Comparison of ENCODE assay signal across 10 mouse cellular contexts in genomic region chr15:83756742-83757141, GRCm38 (mm10). TPM values are rescaled to one million over a fixed set of nuclear protein-coding genes. Genes with fewer than 3 reads are reported as not detected.
A peak's percentile ranks its signal among the peaks of the same experiment; 100 is the strongest.
DNase-seq lines count a peak whose midpoint lies in the region; ATAC-seq lines count a peak whose summit lies in the region.
"Had no signal": no experiment of that assay in that cellular context is flagged by ENCODE, and none has a peak within 500 bp of the region (broad histone marks: within the 10 kb centered on the region; RNA-seq: fewer than 3 reads in every experiment).

No protein-coding gene starts in this region.

- H3K36me3 ChIP-seq in hindbrain, embryonic 10.5 days = no peaks in the 10 kb centered on the region
- no peaks in the 10 kb centered on the region for H3K36me3 ChIP-seq in hindbrain, embryonic 16.5 days (ENCODE audit: control insufficient read depth, insufficient read depth, low read length)
- H3K36me3 ChIP-seq: liver, embryonic 15.5 days; stomach, embryonic 15.5 days had no signal

- H3K4me3 ChIP-seq in hindbrain, embryonic 10.5 days = no peak overlapping the region
- H3K4me3 ChIP-seq in hindbrain, embryonic 16.5 days (ENCODE audit: low read length) = no peak overlapping the region
- H3K4me3 ChIP-seq: liver, embryonic 15.5 days; stomach, embryonic 15.5 days had no signal

- DNase-seq in hindbrain, embryonic 10.5 days (ENCODE audit: low spot score) = peak; percentile 64
- peak; percentile 21 for DNase-seq in thymus, postnatal 0 days (ENCODE audit: low spot score)
- DNase-seq in thymus, postnatal 10 days (ENCODE audit: low spot score in 2 of 2) = no peak
- peak; percentile 73 for DNase-seq in embryo, embryonic 11 days
- DNase-seq in retina, postnatal 1 day = peak; percentile 73
- no peak for DNase-seq in right cerebral cortex, adult 2 months (ENCODE audit: low spot score in 2 of 2)

- 0 out of 2 replicates have a peak, but pooled peaks cover 3% of the 10 kb centered on the region for H3K4me1 ChIP-seq in hindbrain, embryonic 10.5 days (replicated peaks)
- no peaks in the 10 kb centered on the region for H3K4me1 ChIP-seq in hindbrain, embryonic 16.5 days (ENCODE audit: control insufficient read depth, insufficient read depth, low read depth, low read length)
- H3K4me1 ChIP-seq: liver, embryonic 15.5 days; stomach, embryonic 15.5 days had no signal

- WGBS in hindbrain, embryonic 10.5 days = 30% methylated on average over 9 of the region's 9 CpGs
- 22% methylated on average over 9 of the region's 9 CpGs for WGBS in hindbrain, embryonic 16.5 days

- no peak overlapping the region for H3K27ac ChIP-seq in hindbrain, embryonic 10.5 days
- H3K27ac ChIP-seq in hindbrain, embryonic 16.5 days (ENCODE audit: low read depth, low read length) = no peak overlapping the region
- H3K27ac ChIP-seq: liver, embryonic 15.5 days; stomach, embryonic 15.5 days had no signal

- no peak for ATAC-seq in hindbrain, embryonic 16.5 days
- no peak for ATAC-seq in erythroblast, adult 5-6 weeks (replicated peaks; ENCODE audit: low FRiP score, poor library complexity, severe bottlenecking)

- H3K9ac ChIP-seq in hindbrain, embryonic 16.5 days (ENCODE audit: low read depth, low read length) = no peak overlapping the region
- H3K9ac ChIP-seq: liver, embryonic 15.5 days; stomach, embryonic 15.5 days had no signal

- H3K4me2 ChIP-seq in hindbrain, embryonic 16.5 days (ENCODE audit: low read length) = no peak overlapping the region
- H3K4me2 ChIP-seq: liver, embryonic 15.5 days; stomach, embryonic 15.5 days had no signal

- H3K9me3 ChIP-seq in hindbrain, embryonic 10.5 days = peaks cover 3% of the 10 kb centered on the region; the same call in 1 of the 2 replicates
- no peaks in the 10 kb centered on the region for H3K9me3 ChIP-seq in hindbrain, embryonic 16.5 days (ENCODE audit: control insufficient read depth, low read length)
- H3K9me3 ChIP-seq: liver, embryonic 15.5 days; stomach, embryonic 15.5 days had no signal

- peaks cover 8% of the 10 kb centered on the region; the same call in 1 of the 2 replicates for H3K27me3 ChIP-seq in hindbrain, embryonic 10.5 days (ENCODE audit: insufficient read depth, poor library complexity, severe bottlenecking)
- no peaks in the 10 kb centered on the region for H3K27me3 ChIP-seq in hindbrain, embryonic 16.5 days (replicated peaks; ENCODE audit: control insufficient read depth, insufficient read depth, low read length)
- H3K27me3 ChIP-seq: liver, embryonic 15.5 days; stomach, embryonic 15.5 days had no signal

RNA-seq across cellular contexts. Expression of gene Mpped1, which starts 22.5 kb away (rescaled TPM):
- 5.5 TPM in 2 replicates for polyA plus RNA-seq in hindbrain, embryonic 10.5 days (2016; fragmentation: Nextera tagmentation; extraction: Ambion mirVana)
- 18.9 and 30.0 TPM in 2 replicates for polyA plus RNA-seq in hindbrain, embryonic 16.5 days (2015; fragmentation: Nextera tagmentation; extraction: Ambion mirVana)
- 0.32 and 0.48 TPM in 2 replicates for polyA plus RNA-seq in thymus, postnatal 0 days (2015; fragmentation: Nextera tagmentation; extraction: Ambion mirVana)
- not detected in 2 replicates for total RNA-seq in erythroblast, adult 5-6 weeks (2015; ENCODE audit: low replicate concordance)
- total RNA-seq in erythroblast, adult 5-6 weeks (2017; ENCODE audit: low replicate concordance) = not detected in 2 replicates

RNA-seq across cellular contexts. Expression of gene Scube1, which starts 31.9 kb away (rescaled TPM):
- 62.6 and 70.5 TPM in 2 replicates for polyA plus RNA-seq in hindbrain, embryonic 10.5 days (2016; fragmentation: Nextera tagmentation; extraction: Ambion mirVana)
- 5.8 and 9.2 TPM in 2 replicates for polyA plus RNA-seq in hindbrain, embryonic 16.5 days (2015; fragmentation: Nextera tagmentation; extraction: Ambion mirVana)
- 0.13 and 0.35 TPM in 2 replicates for polyA plus RNA-seq in thymus, postnatal 0 days (2015; fragmentation: Nextera tagmentation; extraction: Ambion mirVana)
- not detected in 2 replicates for total RNA-seq in erythroblast, adult 5-6 weeks (2015; ENCODE audit: low replicate concordance)
- not detected in 2 replicates for total RNA-seq in erythroblast, adult 5-6 weeks (2017; ENCODE audit: low replicate concordance)

Comparison
In these comparisons a context has a peak if more than half of its experiments do, and no peak if none do; other contexts are left out.
1. DNase-seq: peak in hindbrain, embryonic 10.5 days (single experiment), thymus, postnatal 0 days (single experiment), embryo, embryonic 11 days (single experiment) and retina, postnatal 1 day (single experiment); none in thymus, postnatal 10 days (0 of 2) and right cerebral cortex, adult 2 months (0 of 2).